Mouse (Mus musculus) left cerebral cortex, adult 2 months (tissue): ENCODE data around the gene Vps52. TPM values are rescaled to one million over a fixed set of nuclear protein-coding genes. Genes with fewer than 3 reads are reported as not detected.
"Not testable (repeated sequence)": the region's sequence is repeated elsewhere in the genome, so short reads cannot be mapped to it uniquely, and the experiment has no call there.

ENCODE experiments used
- DNase-seq, 2 experiments: peaks; one replicate each; pipeline ENCODE4 v3.0.0; 2021 to 2022; ENCODE audit warnings: low spot score in 2 of 2, mixed read lengths in 1 of 2; ENCODE audit errors: extremely low spot score in 1 of 2
- H3K27ac ChIP-seq: fragments of 200-600 bp; 2 replicates; pipeline ENCODE4 v1.8.1; 2022
- H3K4me3 ChIP-seq: fragments of 200-600 bp; 2 replicates; pipeline ENCODE4 v1.8.1; 2022
- CTCF ChIP-seq: fragments of 200-600 bp; IDR thresholded peaks from 2 replicates; pipeline ENCODE4 v1.8.1; 2022; ENCODE audit warnings: antibody characterized with exemption, mild to moderate bottlenecking, moderate library complexity
- intact Hi-C: fragments of 180-260 bp; cut with DNase I; formaldehyde crosslinking; loops from one replicate; pipeline ENCODE4 v1.15.1; 2025
- total RNA-seq, 2 experiments: library from RNA; stranded (reverse); gene quantifications; 2 replicates each; pipeline ENCODE4 v1.2.3; 2021

The Vps52 gene
- total RNA-seq, 2 experiments from 2014 or later: 74.6 to 82.7 TPM

DNA sequence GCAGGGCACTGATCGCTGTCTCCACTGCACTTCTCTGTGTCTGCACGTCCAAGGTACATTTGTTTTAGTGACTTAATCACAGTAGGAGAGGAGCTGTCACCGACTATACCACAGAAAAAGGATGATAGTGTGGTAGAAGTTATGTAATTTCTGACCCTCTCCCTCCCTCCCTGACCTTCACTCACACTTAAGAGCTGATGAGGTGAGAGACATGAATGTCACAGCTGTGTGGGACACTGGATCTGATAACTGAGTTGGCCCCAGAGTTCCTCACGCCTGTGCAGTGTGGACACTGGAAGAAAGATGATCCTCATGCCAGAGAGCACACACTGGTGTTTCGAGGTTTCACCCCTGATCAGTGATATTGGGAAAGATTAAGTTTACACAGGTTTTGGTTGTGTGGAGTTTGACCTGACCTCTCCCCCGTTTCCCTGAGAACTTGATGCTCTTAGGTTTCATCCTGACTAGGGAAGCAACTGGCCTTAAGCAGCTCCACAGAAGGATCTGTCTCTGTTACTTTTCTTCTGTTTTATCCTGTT, 24.0 kb downstream of the Vps52 start:
- TF ChIP-seq CTCF: no peak
- H3K27ac ChIP-seq: no peak overlapping the region
- intact Hi-C loops: no loop called here
- DNase-seq: no peak
- no peak overlapping the region for H3K4me3 ChIP-seq

- TF ChIP-seq CTCF: no peak
- no peak for DNase-seq
- peak overlapping the region; percentile 67; the same call in 1 of the 2 replicates for H3K27ac ChIP-seq
- intact Hi-C loops: no loop called here
- H3K4me3 ChIP-seq: no peak overlapping the region
These were observed 24.8 kb downstream of the Vps52 start for GRCm38 (mm10) chr17:33980181-33981035.

DNA sequence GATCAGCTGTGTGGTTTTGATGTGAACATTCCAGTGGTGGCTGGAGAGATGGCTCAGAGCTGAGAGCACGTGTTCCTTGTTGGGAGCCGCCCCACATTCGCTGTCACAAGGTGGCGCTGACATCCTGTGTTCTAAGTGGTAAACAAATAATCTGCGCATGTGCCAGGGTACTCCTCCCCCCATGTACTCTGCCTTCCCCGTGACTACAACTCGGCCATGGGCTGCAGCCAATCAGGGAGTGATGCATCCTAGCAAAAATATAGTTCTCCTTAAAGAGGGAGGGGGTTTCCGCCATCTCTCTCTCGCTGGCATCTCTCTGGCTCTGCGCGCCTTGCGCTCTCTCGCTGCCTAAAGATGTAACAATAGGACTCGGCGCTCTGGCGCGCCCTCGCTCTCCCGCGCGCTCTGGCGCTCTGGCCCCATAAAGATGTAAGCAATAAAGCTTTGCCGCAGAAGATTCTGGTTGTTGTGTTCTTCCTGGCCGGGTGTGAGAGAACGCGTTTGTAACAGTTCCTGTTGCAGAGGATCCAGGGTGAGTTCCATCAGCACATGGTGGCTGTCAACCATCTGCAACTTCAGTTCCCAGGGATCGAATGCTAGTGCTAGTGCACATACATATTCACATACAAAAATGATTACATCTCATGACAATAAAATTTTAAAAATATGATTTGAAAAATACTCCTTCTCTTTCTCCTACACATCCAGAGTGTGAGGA, 25.7 kb downstream of the Vps52 start:
- DNase-seq: peak; percentile 81 to 86
- peak; percentile 37 for TF ChIP-seq CTCF
- Histone ChIP-seq H3K27ac (peak overlapping the region; percentile 82), H3K4me3 (peak overlapping the region; percentile 51)
- intact Hi-C loops: not testable (repeated sequence)

DNA sequence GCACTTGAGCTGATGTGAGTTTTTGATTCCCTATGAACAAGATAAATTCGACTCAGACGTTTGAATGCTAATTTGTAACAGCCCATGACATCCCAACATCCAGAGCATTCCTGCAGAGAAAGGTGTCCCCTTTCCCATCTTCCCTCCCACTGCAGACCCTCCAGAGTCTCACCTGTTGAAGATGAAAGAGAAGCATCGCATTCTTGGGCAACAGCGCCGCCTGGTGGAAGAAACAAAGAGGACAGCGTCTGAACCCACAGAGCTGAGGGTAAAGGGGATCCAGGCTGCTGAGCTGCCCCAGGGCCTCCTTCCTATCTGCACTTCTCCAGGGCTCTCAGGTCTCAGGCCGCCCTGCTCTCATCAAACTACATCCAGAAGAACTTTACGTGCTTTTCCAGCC, 26.5 kb downstream of the Vps52 start:
- peak in 1 of 2 experiments; percentile 51 for DNase-seq
- intact Hi-C loops: loop anchor here (2.0 kb wide), 1 partner anchor 13 kb away; no protein-coding TSS in a partner anchor
- H3K4me3 ChIP-seq: not testable (repeated sequence)

DNA sequence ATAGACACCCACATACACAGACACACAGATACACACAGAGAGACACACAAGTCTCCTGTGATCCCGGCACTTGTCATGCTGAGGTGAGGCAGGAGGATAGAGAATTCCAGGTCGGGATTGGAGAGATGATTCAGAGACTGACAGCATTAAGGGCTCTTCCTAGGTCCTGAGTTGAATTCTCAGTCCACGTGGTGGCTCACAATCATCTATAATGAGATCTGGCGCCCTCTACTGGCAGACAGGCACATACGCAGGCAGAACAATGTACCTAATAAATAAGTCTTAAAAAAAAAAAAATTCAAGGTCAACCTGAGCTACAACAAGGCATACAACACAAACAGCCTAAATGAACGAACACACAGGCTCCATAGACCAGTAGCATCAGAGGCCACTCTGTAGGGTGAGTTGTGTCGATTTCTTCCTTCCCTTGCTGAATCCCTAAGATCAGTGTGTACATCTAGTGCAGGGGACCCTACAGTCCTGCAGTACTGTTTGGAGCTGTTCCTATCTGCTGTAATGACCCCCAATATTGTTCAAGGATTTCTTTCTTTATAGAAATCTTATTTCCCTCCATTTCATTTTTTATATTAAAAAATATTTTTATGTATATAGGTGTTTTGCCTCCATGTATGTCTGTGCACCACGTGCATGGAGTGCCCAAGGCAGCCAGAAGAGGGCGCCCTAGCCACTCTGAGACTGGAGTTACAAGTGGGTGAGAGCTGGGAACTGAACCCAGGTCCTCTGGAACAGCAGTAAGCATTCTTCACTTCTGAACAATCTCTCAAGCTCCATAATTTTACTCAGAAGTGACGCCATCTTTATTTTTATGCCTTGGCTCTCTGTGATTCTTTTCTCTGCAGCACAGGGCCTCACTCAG, 36.4 kb downstream of the Vps52 start:
- Histone ChIP-seq H3K4me3 (no peak overlapping the region), H3K27ac (no peak overlapping the region)
- peak; percentile 72 for TF ChIP-seq CTCF
- intact Hi-C loops: no loop called here
- DNase-seq: no peak

More for the DNA sequence above, 26.5 kb downstream of the Vps52 start:
- H3K27ac ChIP-seq: not testable (repeated sequence)
- peak; percentile 70 for TF ChIP-seq CTCF

DNA sequence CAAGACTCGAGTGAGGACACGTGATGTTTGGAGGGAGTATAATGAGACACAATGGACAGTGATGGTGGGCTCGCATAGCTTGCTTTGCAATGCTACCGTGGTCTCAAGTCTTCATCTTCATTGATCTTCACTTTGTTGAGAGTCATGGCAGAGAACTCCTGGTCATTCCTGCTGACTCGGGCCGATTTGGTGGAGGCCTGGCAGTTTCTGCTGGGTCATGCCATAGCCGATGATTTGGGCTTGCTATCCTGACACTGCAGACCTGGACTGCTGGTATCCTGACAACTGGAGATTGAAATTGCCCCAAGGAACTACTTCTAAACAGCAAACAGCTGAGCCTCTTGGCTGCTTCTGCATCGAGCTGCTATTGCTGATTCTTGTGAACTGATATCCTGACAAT, 39.3 kb downstream of the Vps52 start:
- Histone ChIP-seq H3K27ac (no peak overlapping the region), H3K4me3 (no peak overlapping the region)
- intact Hi-C loops: loop anchor here (5.0 kb wide), 1 partner anchor 1297 kb away; no protein-coding TSS in a partner anchor
- no peak for TF ChIP-seq CTCF
- no peak for DNase-seq

- intact Hi-C loops: loop anchor here (5.0 kb wide), 1 partner anchor 1297 kb away; no protein-coding TSS in a partner anchor
- no peak for TF ChIP-seq CTCF
- DNase-seq: no peak
- Histone ChIP-seq H3K27ac (no peak overlapping the region), H3K4me3 (no peak overlapping the region)
These were observed 40.0 kb downstream of the Vps52 start for GRCm38 (mm10) chr17:33995651-33996050.

GRCm38 (mm10) chr17:33997025-33997424, 41.4 kb downstream of the Vps52 start:
- intact Hi-C loops: loop anchor here (5.0 kb wide), 1 partner anchor 1295 kb away; no protein-coding TSS in a partner anchor
- not testable (repeated sequence) for DNase-seq, H3K27ac ChIP-seq, H3K4me3 ChIP-seq

DNA sequence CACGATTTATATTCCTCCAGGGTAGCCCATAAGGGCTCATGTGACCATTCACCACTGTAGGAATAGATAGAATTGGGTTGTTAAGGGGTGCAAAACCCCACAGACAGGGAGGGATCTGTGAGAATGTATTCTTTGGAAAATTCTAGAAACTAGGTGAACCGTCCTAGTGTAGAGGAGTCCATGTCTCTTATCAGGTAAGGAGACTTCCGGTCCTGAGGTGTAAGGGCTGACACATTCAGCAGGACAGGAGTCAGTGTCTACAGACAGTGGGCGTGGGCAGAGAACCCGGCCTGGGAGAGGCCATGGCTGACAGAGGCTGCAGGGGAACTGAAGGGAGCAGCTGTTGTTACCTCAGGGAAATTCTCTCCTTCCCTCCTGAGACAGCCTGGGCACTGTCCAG, 43.1 kb downstream of the Vps52 start:
- not testable (repeated sequence) for DNase-seq, H3K27ac ChIP-seq, H3K4me3 ChIP-seq
- intact Hi-C loops: loop anchor here (5.0 kb wide), 1 partner anchor 1294 kb away; no protein-coding TSS in a partner anchor

DNA sequence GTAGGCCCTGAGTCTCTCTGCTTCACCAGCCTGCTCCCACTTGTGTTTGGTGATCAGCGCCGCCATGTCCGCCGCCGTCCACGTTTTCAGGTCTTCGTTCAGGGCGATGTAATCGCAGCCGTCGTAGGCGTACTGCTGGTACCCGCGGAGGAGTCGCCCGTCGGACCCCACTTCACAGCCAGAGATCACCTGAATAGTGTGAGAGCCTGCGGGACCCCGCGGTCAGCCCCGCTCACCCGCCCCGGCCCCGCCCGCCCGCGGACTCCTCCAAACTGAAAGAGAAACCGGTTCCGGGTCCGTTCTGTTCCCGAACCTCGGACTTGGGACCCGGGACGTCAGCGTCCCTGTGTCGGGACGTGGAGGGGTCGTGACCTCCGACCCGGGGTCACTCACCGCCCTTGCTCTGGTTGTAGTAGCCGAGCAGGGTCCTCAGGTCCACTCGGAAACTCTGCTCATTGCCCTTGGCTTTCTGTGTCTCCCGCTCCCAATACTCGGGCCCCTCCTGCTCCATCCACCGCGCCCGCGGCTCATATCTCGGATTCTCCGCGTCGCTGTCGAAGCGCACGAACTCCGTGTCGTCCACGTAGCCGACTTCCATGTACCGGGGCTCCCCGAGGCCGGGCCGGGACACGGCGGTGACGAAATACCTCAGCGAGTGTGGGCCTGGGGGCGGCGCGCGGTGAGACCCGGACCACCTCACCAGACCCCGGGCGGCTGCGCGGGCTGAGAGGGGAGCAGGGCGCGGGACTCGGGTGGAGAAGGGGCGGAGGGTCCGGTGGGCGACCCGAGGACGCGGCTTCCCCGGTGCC, 43.9 kb downstream of the Vps52 start:
- intact Hi-C loops: loop anchor here (5.0 kb wide), 2 partner anchors 32 to 1293 kb away; no protein-coding TSS in a partner anchor
- no peak for TF ChIP-seq CTCF
- Histone ChIP-seq H3K4me3 (peak overlapping the region; percentile 50), H3K27ac (no peak overlapping the region)
- no peak for DNase-seq
